Mouse (Mus musculus) kidney, embryonic 14.5 days (tissue): ENCODE results near the gene Map3k20. TPM values are rescaled to one million over a fixed set of nuclear protein-coding genes. Genes with fewer than 3 reads are reported as not detected.

Source experiments
- ATAC-seq: fragments of 200-750 bp; cut with Nextera tagmentation; 2 replicates; pipeline ENCODE4 v1.8.0; 2017; ENCODE audit warnings: moderate number of reproducible peaks, mild to moderate bottlenecking, moderate TSS enrichment, moderate library complexity; ENCODE audit not compliant: low FRiP score, low TSS enrichment
- H3K27ac ChIP-seq: fragments of 300-500 bp; sonication (generic); 2 replicates; pipeline ENCODE4 v1.5.1; 2014; ENCODE audit warnings: low read depth, mild to moderate bottlenecking, low read length, moderate library complexity, mixed read lengths
- H3K27me3 ChIP-seq: fragments of 300-500 bp; sonication (generic); 2 replicates; pipeline ENCODE4 v1.6.1; 2014; ENCODE audit warnings: mild to moderate bottlenecking, low read length; ENCODE audit not compliant: control insufficient read depth, insufficient read depth
- H3K36me3 ChIP-seq: fragments of 300-500 bp; sonication (generic); 2 replicates; pipeline ENCODE4 v1.6.1; 2014; ENCODE audit warnings: low read length, mixed read lengths; ENCODE audit not compliant: control insufficient read depth, insufficient read depth
- H3K4me1 ChIP-seq: fragments of 300-500 bp; sonication (generic); 2 replicates; pipeline ENCODE4 v1.6.1; 2014; ENCODE audit warnings: low read length, mixed read lengths; ENCODE audit not compliant: control insufficient read depth, insufficient read depth
- H3K4me2 ChIP-seq: fragments of 300-500 bp; sonication (generic); replicated peaks from 2 replicates; pipeline ENCODE4 v1.6.1; 2014; ENCODE audit warnings: low read depth, mild to moderate bottlenecking, low read length
- H3K4me3 ChIP-seq: fragments of 300-500 bp; sonication (generic); 2 replicates; pipeline ENCODE4 v1.5.1; 2014; ENCODE audit warnings: mild to moderate bottlenecking, low read length
- H3K9ac ChIP-seq: fragments of 300-500 bp; sonication (generic); 2 replicates; pipeline ENCODE4 v1.6.1; 2014; ENCODE audit warnings: low read depth, mild to moderate bottlenecking, low read length, moderate library complexity
- H3K9me3 ChIP-seq: fragments of 300-500 bp; sonication (generic); 2 replicates; pipeline ENCODE4 v1.6.1; 2016; ENCODE audit warnings: low read length; ENCODE audit not compliant: control insufficient read depth
- WGBS: fragments of 180-500 bp; shearing (Covaris S2); extraction: QIAGEN DNeasy Blood & Tissue Kit; methylation state at CpG from one replicate; pipeline ENCODE4 v1.1.7; 2014; 5-methylcytosine and 5-hydroxymethylcytosine counted together
- polyA plus RNA-seq: library from polyadenylated mRNA; unstranded; fragments of >200 nt; fragmentation: Nextera tagmentation; extraction: Ambion mirVana; gene quantifications from 2 replicates; pipeline ENCODE4 v1.2.1, GENCODE M21; 2014

The Map3k20 gene
- polyA plus RNA-seq, 1 experiment from 2014 or later: 15.7 TPM

- H3K4me1 ChIP-seq: no peaks in the 10 kb centered on the region
- H3K27me3 ChIP-seq: no peaks in the 10 kb centered on the region
- no peak overlapping the region for H3K4me2 ChIP-seq
- no peak overlapping the region for H3K27ac ChIP-seq
- no peak overlapping the region for H3K9ac ChIP-seq
- H3K36me3 ChIP-seq: no peaks in the 10 kb centered on the region
- no peak overlapping the region for H3K4me3 ChIP-seq
- no peaks in the 10 kb centered on the region for H3K9me3 ChIP-seq
- ATAC-seq: no peak
- WGBS: 94% methylated on average over 4 of the region's 4 CpGs
Measured at GRCm38 (mm10) chr2:72245631-72246030, 39.8 kb upstream of the Map3k20 start.

DNA sequence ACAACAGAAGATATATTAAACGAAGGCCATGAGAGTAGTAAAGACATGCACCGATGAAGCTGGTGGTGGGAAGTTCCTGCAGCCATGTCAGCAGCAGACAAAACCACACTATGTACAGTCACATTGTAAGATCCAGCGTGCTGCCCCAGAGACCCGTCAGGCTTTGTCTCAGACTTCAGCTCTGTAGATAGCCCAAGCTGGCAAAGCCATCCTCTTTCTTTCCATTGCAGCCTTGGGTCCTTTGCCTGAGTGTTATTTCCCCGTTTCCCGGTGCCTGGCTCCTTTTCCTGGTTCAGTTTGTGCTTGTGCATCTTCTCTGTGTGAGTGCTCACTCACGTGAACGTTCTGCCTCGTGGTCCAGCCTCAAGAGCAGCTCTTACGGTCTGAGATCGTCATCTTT, 39.1 kb upstream of the Map3k20 start:
- Histone ChIP-seq H3K36me3 (no peaks in the 10 kb centered on the region), H3K9ac (no peak overlapping the region), H3K27me3 (no peaks in the 10 kb centered on the region), H3K4me3 (no peak overlapping the region), H3K4me1 (no peaks in the 10 kb centered on the region), H3K9me3 (no peaks in the 10 kb centered on the region), H3K27ac (no peak overlapping the region), H3K4me2 (no peak overlapping the region)
- WGBS: 87% methylated on average over 11 of the region's 11 CpGs
- no peak for ATAC-seq

GRCm38 (mm10) chr2:72247819-72248218, 37.6 kb upstream of the Map3k20 start:
- H3K4me1 ChIP-seq: no peaks in the 10 kb centered on the region
- no peak for ATAC-seq
- WGBS: 81% methylated on average over 6 of the region's 6 CpGs

DNA sequence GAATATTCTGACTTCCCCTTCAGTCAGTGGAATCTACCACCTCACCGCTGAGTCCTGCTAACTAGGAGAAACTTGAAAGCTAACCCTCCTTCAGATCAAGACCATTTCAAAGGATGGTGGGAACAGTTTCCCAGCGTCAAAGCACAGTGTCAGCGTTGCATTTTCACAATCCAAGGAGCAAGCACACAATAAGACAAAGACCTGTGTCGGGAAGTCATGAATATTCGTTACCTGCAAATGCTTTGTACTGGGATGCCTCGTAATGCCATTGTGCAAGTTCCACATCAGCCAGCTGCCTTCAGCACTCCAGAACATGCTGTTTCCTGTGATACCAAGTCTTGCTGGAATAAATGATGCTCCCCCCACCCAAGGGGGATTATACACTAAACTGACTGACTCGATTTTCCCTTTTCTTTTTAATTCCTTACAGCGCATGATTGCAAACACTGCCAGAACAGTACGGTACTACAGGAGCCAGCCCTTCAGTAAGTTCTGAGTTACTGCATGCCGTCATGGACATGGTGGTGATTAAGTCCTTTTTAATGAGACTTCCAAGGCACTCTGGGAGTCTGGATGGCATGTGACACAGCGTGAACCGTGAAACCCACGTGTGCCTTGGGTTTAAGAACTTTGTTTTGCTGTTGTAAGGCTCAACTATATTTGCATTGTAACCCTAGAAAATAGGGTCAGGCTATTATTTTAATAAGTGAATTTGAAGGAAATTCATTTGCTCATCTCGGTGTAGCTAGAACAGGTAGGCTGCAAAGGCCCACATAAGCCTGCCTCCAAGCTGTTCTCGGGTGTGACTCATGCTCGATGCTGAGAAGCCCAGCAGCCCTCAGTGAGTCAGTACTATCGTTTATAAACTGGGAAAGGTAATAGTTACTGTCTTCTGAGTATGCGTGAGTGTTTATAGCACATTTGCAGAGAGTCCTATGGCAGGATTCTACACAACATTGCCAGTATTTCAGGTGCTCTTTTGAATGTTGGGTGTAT, 32.6 kb upstream of the Map3k20 start:
- H3K4me1 ChIP-seq: peaks cover 6% of the 10 kb centered on the region; the same call in 1 of the 2 replicates
- no peak overlapping the region for H3K27ac ChIP-seq
- no peak overlapping the region for H3K4me2 ChIP-seq
- no peak overlapping the region for H3K9ac ChIP-seq
- no peak for ATAC-seq
- H3K27me3 ChIP-seq: no peaks in the 10 kb centered on the region
- 71% methylated on average over 18 of the region's 18 CpGs for WGBS
- H3K4me3 ChIP-seq: no peak overlapping the region
- no peaks in the 10 kb centered on the region for H3K36me3 ChIP-seq
- no peaks in the 10 kb centered on the region for H3K9me3 ChIP-seq

More at GRCm38 (mm10) chr2:72247819-72248218, 37.6 kb upstream of the Map3k20 start:
- Histone ChIP-seq H3K9ac (no peak overlapping the region), H3K4me3 (no peak overlapping the region), H3K36me3 (no peaks in the 10 kb centered on the region), H3K9me3 (no peaks in the 10 kb centered on the region), H3K27me3 (no peaks in the 10 kb centered on the region), H3K27ac (no peak overlapping the region), H3K4me2 (no peak overlapping the region)

DNA sequence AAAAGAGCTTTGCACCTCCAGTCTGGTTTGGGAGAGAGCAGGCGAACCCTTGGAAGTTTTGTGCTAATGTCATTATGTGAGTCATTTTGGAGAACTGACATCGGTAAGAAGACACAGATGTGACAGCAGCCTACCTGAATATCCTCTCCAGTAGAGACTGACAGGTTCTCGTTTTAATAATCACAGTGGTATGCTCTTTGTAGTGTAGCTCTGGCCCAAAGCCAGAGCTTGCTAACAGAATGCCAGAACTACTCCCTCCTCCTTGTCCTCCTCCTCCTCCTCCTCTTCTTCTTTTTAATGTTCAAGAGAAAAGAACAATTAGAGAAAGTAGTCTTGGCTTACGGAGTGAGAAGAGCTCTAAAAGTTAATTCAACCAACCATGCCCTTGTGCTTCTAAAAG, 31.6 kb upstream of the Map3k20 start:
- H3K4me3 ChIP-seq: no peak overlapping the region
- H3K27me3 ChIP-seq: no peaks in the 10 kb centered on the region
- no peak overlapping the region for H3K4me2 ChIP-seq
- H3K27ac ChIP-seq: no peak overlapping the region
- H3K36me3 ChIP-seq: no peaks in the 10 kb centered on the region
- H3K9me3 ChIP-seq: no peaks in the 10 kb centered on the region
- ATAC-seq: no peak
- peaks cover 6% of the 10 kb centered on the region; the same call in 1 of the 2 replicates for H3K4me1 ChIP-seq
- whole genome bisulfite sequencing: 76% methylated on average over 4 of the region's 4 CpGs
- no peak overlapping the region for H3K9ac ChIP-seq

GRCm38 (mm10) chr2:72254813-72255582, 30.4 kb upstream of the Map3k20 start:
- ATAC-seq: peak; percentile 62; the same call in 1 of the 2 replicates
- 28% methylated on average over 14 of the region's 14 CpGs for WGBS

GRCm38 (mm10) chr2:72260704-72261103, 24.7 kb upstream of the Map3k20 start:
- Histone ChIP-seq H3K27ac (no peak overlapping the region), H3K4me1 (no peaks in the 10 kb centered on the region), H3K4me2 (no peak overlapping the region), H3K9me3 (no peaks in the 10 kb centered on the region), H3K4me3 (no peak overlapping the region), H3K27me3 (no peaks in the 10 kb centered on the region), H3K36me3 (no peaks in the 10 kb centered on the region), H3K9ac (no peak overlapping the region)
- ATAC-seq: no peak
- WGBS: 94% methylated on average over 1 of the region's 1 CpGs

More at GRCm38 (mm10) chr2:72254813-72255582, 30.4 kb upstream of the Map3k20 start:
- Histone ChIP-seq H3K9me3 (no peaks in the 10 kb centered on the region), H3K4me1 (peaks cover 6% of the 10 kb centered on the region; the same call in 1 of the 2 replicates), H3K36me3 (no peaks in the 10 kb centered on the region), H3K27me3 (no peaks in the 10 kb centered on the region), H3K27ac (no peak overlapping the region), H3K4me3 (peak overlapping the region; percentile 2; the same call in 1 of the 2 replicates), H3K4me2 (peak overlapping the region; percentile 35), H3K9ac (peak overlapping the region; percentile 28; the same call in 1 of the 2 replicates)

GRCm38 (mm10) chr2:72262814-72263480, 22.5 kb upstream of the Map3k20 start:
- whole genome bisulfite sequencing: 79% methylated on average over 6 of the region's 6 CpGs

More at GRCm38 (mm10) chr2:72262814-72263480, 22.5 kb upstream of the Map3k20 start:
- no peak for ATAC-seq
- no peak overlapping the region for H3K27ac ChIP-seq
- H3K9me3 ChIP-seq: no peaks in the 10 kb centered on the region
- no peaks in the 10 kb centered on the region for H3K27me3 ChIP-seq
- H3K4me2 ChIP-seq: no peak overlapping the region
- no peak overlapping the region for H3K9ac ChIP-seq
- H3K4me1 ChIP-seq: no peaks in the 10 kb centered on the region
- no peak overlapping the region for H3K4me3 ChIP-seq
- no peaks in the 10 kb centered on the region for H3K36me3 ChIP-seq
